Mouse (Mus musculus) bone marrow, adult 2 months (tissue): ENCODE results near the gene Nhej1.

ENCODE experiments used
- CTCF ChIP-seq: fragments of 200-500 bp; IDR thresholded peaks from 2 replicates; pipeline ENCODE4 v1.5.1; 2011; ENCODE audit warnings: low read length, control low read depth; ENCODE audit not compliant: control insufficient read depth, insufficient read depth
- POLR2A ChIP-seq: fragments of 200-500 bp; IDR thresholded peaks from 2 replicates; pipeline ENCODE4 v1.6.1; 2011; ENCODE audit warnings: low read depth, mild to moderate bottlenecking, control low read depth, low read length, borderline replicate concordance; ENCODE audit not compliant: control insufficient read depth

- TF ChIP-seq CTCF, result peak; percentile 71
- TF ChIP-seq POLR2A, result no peak
These were observed 160.3 kb downstream of the Nhej1 start for GRCm38 (mm10) chr1:74964494-74965215.
